Mouse (Mus musculus) ES-E14 (cell line): ENCODE measurements at regions not wholly inside any gene's neighbourhood (a gene's known extent, or its start where the extent isn't known, plus 50 kb on each side); places are given as distances from the start of the nearest gene placed in this dataset.

Experiments
- DNase-seq: peaks from one replicate; pipeline ENCODE4 v3.0.0-alpha.2; 2013; ENCODE audit warnings: low read depth, low spot score
- H3K27ac ChIP-seq: 2 replicates; pipeline ENCODE4 v1.5.1; 2012; ENCODE audit warnings: low read depth, mild to moderate bottlenecking, low read length, moderate library complexity, mixed read lengths; ENCODE audit not compliant: poor library complexity, insufficient read depth, severe bottlenecking
- H3K36me3 ChIP-seq: 2 replicates; pipeline ENCODE4 v1.6.1; 2012; ENCODE audit warnings: mild to moderate bottlenecking, low read length, moderate library complexity, mixed read lengths; ENCODE audit not compliant: control insufficient read depth, poor library complexity, insufficient read depth, severe bottlenecking
- H3K4me1 ChIP-seq, 2 experiments: fragments of 150-350 bp in 1 of 2; sonication (generic) in 1 of 2; 2 replicates each; pipeline ENCODE4 v1.6.1; 2012; ENCODE audit warnings: low read length in 2 of 2, mild to moderate bottlenecking in 1 of 2, mixed read lengths in 1 of 2; ENCODE audit not compliant: control insufficient read depth in 2 of 2, insufficient read depth in 2 of 2, poor library complexity in 1 of 2
- H3K4me3 ChIP-seq, 2 experiments: fragments of 150-350 bp in 1 of 2; sonication (generic) in 1 of 2; 2 replicates each; pipeline ENCODE4 v1.5.1; 2012; ENCODE audit warnings: low read length in 2 of 2, low read depth in 1 of 2, mild to moderate bottlenecking in 1 of 2, mixed read lengths in 1 of 2; ENCODE audit not compliant: insufficient read depth in 1 of 2, poor library complexity in 1 of 2, severe bottlenecking in 1 of 2
- H3K9ac ChIP-seq: 2 replicates; pipeline ENCODE4 v1.6.1; 2012; ENCODE audit warnings: low read depth, mild to moderate bottlenecking, low read length, mixed read lengths; ENCODE audit not compliant: poor library complexity, insufficient read depth, severe bottlenecking
- H3K9me3 ChIP-seq: fragments of 150-350 bp; sonication (generic); 2 replicates; pipeline ENCODE4 v1.6.1; 2012; ENCODE audit warnings: low read depth, mild to moderate bottlenecking, low read length; ENCODE audit not compliant: control insufficient read depth, insufficient read depth
- CHD2 ChIP-seq: IDR thresholded peaks from 2 replicates; pipeline ENCODE4 v1.6.1; 2014; ENCODE audit warnings: mild to moderate bottlenecking, low read depth, low read length, inconsistent platforms
- HCFC1 ChIP-seq: IDR thresholded peaks from 2 replicates; pipeline ENCODE4 v1.6.1; 2012; ENCODE audit warnings: low read length, inconsistent platforms, borderline replicate concordance; ENCODE audit not compliant: insufficient read depth
- MAFK ChIP-seq: IDR thresholded peaks from 2 replicates; pipeline ENCODE4 v1.6.1; 2014; ENCODE audit warnings: mild to moderate bottlenecking, low read depth, low read length, inconsistent platforms; ENCODE audit not compliant: insufficient read depth
- ZC3H11A ChIP-seq: IDR thresholded peaks from 2 replicates; pipeline ENCODE4 v1.6.1; 2012; ENCODE audit warnings: low read depth, mild to moderate bottlenecking, inconsistent platforms, low read length, borderline replicate concordance
- ZNF384 ChIP-seq: IDR thresholded peaks from 2 replicates; pipeline ENCODE4 v1.6.1; 2012; ENCODE audit warnings: low read depth, low read length, inconsistent platforms
- in situ Hi-C, 2 experiments: fragments of 600-800 bp; cut with MboI; formaldehyde crosslinking; loops; one replicate each; pipeline ENCODE4 v1.15.1; 2025; ENCODE audit warnings: low sequenced_read_pairs in 2 of 2, inconsistent platforms in 1 of 2; ENCODE audit not compliant: unreplicated experiment in 2 of 2

GRCm38 (mm10) chr16:77409168-77409567, 192.7 kb downstream of the Gm11146 start:
- in situ Hi-C loops: no loop called here
- Histone ChIP-seq H3K36me3 (no peaks in the 10 kb centered on the region), H3K4me3 (no peak overlapping the region), H3K4me1 (no peaks in the 10 kb centered on the region), H3K9ac (no peak overlapping the region), H3K27ac (no peak overlapping the region), H3K9me3 (no peaks in the 10 kb centered on the region)
- no peak for DNase-seq
- no peak for TF ChIP-seq CHD2
- no peak for TF ChIP-seq HCFC1
- TF ChIP-seq ZC3H11A: no peak
- TF ChIP-seq ZNF384: no peak
- TF ChIP-seq MAFK: no peak

- Histone ChIP-seq H3K4me1 (no peaks in the 10 kb centered on the region), H3K9ac (no peak overlapping the region), H3K4me3 (no peak overlapping the region), H3K36me3 (no peaks in the 10 kb centered on the region), H3K27ac (no peak overlapping the region), H3K9me3 (no peaks in the 10 kb centered on the region)
- in situ Hi-C loops: no loop called here
- DNase-seq: no peak
- TF ChIP-seq ZNF384 (no peak), ZC3H11A (no peak), CHD2 (no peak), HCFC1 (no peak), MAFK (no peak)
Observed at GRCm38 (mm10) chr16:77406999-77407398, 194.9 kb downstream of the Gm11146 start.

GRCm38 (mm10) chr16:77405859-77406258, 196.0 kb downstream of the Gm11146 start:
- DNase-seq: no peak
- H3K4me1 ChIP-seq: peaks cover 0 to 5% of the 10 kb centered on the region in 2 experiments; a peak in 3 of 4 replicates
- TF ChIP-seq CHD2 (no peak), ZNF384 (no peak), MAFK (no peak), HCFC1 (no peak), ZC3H11A (no peak)
- no peak overlapping the region for H3K9ac ChIP-seq
- H3K36me3 ChIP-seq: no peaks in the 10 kb centered on the region
- no peaks in the 10 kb centered on the region for H3K9me3 ChIP-seq
- in situ Hi-C loops: no loop called here
- H3K27ac ChIP-seq: no peak overlapping the region
- H3K4me3 ChIP-seq: no peak overlapping the region

- peaks cover 0 to 6% of the 10 kb centered on the region in 2 experiments; a peak in 3 of 4 replicates for H3K4me1 ChIP-seq
- H3K9ac ChIP-seq: no peak overlapping the region
- no peak overlapping the region for H3K27ac ChIP-seq
- no peak overlapping the region for H3K4me3 ChIP-seq
- TF ChIP-seq ZNF384 (no peak), MAFK (no peak)
- in situ Hi-C loops: no loop called here
- DNase-seq: no peak
- no peaks in the 10 kb centered on the region for H3K36me3 ChIP-seq
- H3K9me3 ChIP-seq: no peaks in the 10 kb centered on the region
Observed at GRCm38 (mm10) chr16:77405181-77405818, 196.6 kb downstream of the Gm11146 start.
